29 mouse cellular contexts compared by ENCODE assay signal in the genomic region with DNA sequence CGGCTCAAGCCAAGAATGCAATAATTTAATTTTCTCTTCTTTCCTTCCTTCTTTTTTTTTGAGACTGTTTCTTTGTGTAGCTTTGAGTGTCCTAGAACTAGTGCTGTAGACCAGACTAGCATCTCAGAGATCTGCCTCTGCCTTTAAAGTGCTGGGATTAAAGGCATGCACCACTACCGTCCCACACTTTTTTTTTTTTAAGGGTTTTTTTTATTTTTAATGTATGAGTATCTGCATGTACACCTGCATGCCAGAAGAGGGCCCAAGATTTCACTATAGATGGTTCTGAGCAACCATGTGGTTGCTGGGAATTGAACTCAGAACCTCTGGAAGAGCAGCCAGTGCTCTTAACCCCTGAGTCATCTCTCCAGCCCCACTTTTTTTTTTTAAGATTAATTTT. TPM values are rescaled to one million over a fixed set of nuclear protein-coding genes. Genes with fewer than 3 reads are reported as not detected.
DNase-seq lines count a peak whose midpoint lies in the region; ATAC-seq and TF ChIP-seq lines count a peak whose summit lies in the region.
"Had no signal": no experiment of that assay in that cellular context is flagged by ENCODE, and none has a peak within 500 bp of the region (broad histone marks: within the 10 kb centered on the region; RNA-seq: fewer than 3 reads in every experiment).

No protein-coding gene starts in this region.

- no peak overlapping the region for H3K9ac ChIP-seq in liver, embryonic 13.5 days
- H3K9ac ChIP-seq in liver, embryonic 12.5 days, result no peak overlapping the region
- H3K9ac ChIP-seq in MEL (ENCODE audit: control insufficient read depth, low read depth, low read length, poor library complexity, severe bottlenecking), result no peak overlapping the region
- H3K9ac ChIP-seq: forebrain, embryonic 12.5 days had no signal

- ATAC-seq in liver, embryonic 13.5 days (ENCODE audit: low read depth), result no peak
- no peak for ATAC-seq in liver, embryonic 12.5 days
- no peak for ATAC-seq in frontal cortex, adult (ENCODE audit: low TSS enrichment)
- ATAC-seq: activated CD4-positive, CD25-positive, alpha-beta regulatory T cell, adult 4 months; hindbrain, postnatal 0 days had no signal

- peaks cover 11% of the 10 kb centered on the region; the same call in 1 of the 2 replicates for H3K27me3 ChIP-seq in liver, embryonic 13.5 days
- peaks cover 12% of the 10 kb centered on the region for H3K27me3 ChIP-seq in liver, embryonic 12.5 days (replicated peaks)
- no peaks in the 10 kb centered on the region for H3K27me3 ChIP-seq in MEL (ENCODE audit: control insufficient read depth in 1 of 2, insufficient read depth in 2 of 2, low read length in 2 of 2)
- H3K27me3 ChIP-seq: embryonic facial prominence, embryonic 13.5 days; forebrain, embryonic 15.5 days had no signal

- 0 out of 2 replicates have a peak overlapping the region, but pooled peaks have one; percentile 93 for H3K4me2 ChIP-seq in liver, embryonic 13.5 days
- H3K4me2 ChIP-seq in liver, embryonic 12.5 days, result no peak overlapping the region

- 73% methylated on average over 2 of the region's 2 CpGs for whole genome bisulfite sequencing in liver, embryonic 13.5 days (ENCODE audit: insufficient replicate concordance)
- WGBS in liver, embryonic 12.5 days (ENCODE audit: insufficient replicate concordance), result 84% methylated on average over 2 of the region's 2 CpGs

- DNase-seq in liver, embryonic 13.5 days, result no peak
- peak; percentile 14 for DNase-seq in MEL (ENCODE audit: low read depth, low spot score)
- peak; percentile 12 for DNase-seq in induced T-regulatory cell, adult 2 months (ENCODE audit: low read depth)
- no peak for DNase-seq in cerebellum, postnatal 36 days
- DNase-seq: adrenal gland, adult 8-10 months; adrenal gland, postnatal 25 days; B cell, adult 2 months; cerebellum, adult 18-20 months; cerebellum, adult 9-10 months; cerebellum, postnatal 14 days; gastrocnemius, postnatal 10 days; gastrocnemius, postnatal 36 days; heart, adult 2 months; heart, postnatal 14 days; heart, postnatal 4 days had no signal

- no peak overlapping the region for H3K4me3 ChIP-seq in liver, embryonic 13.5 days (replicated peaks)
- H3K4me3 ChIP-seq in liver, embryonic 12.5 days, result no peak overlapping the region
- H3K4me3 ChIP-seq in MEL (ENCODE audit: control insufficient read depth in 1 of 2, insufficient read depth in 1 of 2, low read depth in 2 of 2, low read length in 2 of 2), result no peak overlapping the region

- no peak for TF ChIP-seq RAD21 in MEL (IDR thresholded peaks at IDR 0.05; ENCODE audit: low read depth, low read length)

- peaks cover 6% of the 10 kb centered on the region; the same call in 1 of the 2 replicates for H3K79me2 ChIP-seq in MEL (ENCODE audit: control insufficient read depth, insufficient read depth, low read length, poor library complexity)

- TF ChIP-seq CTCF in MEL (IDR thresholded peaks at IDR 0.05 in 2 of 3, conservative IDR thresholded peaks at IDR 0.05 in 1 of 3; ENCODE audit: control insufficient read depth in 1 of 3, insufficient read depth in 1 of 3, low read depth in 2 of 3, low read length in 3 of 3, poor library complexity in 1 of 3, severe bottlenecking in 1 of 3), result peak in 1 of 3 experiments; percentile 5; a peak in 1 of 6 replicates

- H3K4me1 ChIP-seq in liver, embryonic 13.5 days (replicated peaks), result peaks cover 17% of the 10 kb centered on the region
- H3K4me1 ChIP-seq in liver, embryonic 12.5 days, result peaks cover 15% of the 10 kb centered on the region
- H3K4me1 ChIP-seq in MEL (ENCODE audit: control insufficient read depth in 1 of 2, insufficient read depth in 2 of 2, low read length in 2 of 2), result peaks cover 0 to 10% of the 10 kb centered on the region in 2 experiments; a peak in 2 of 4 replicates

- TF ChIP-seq POLR2A in MEL (IDR thresholded peaks at IDR 0.05; ENCODE audit: control insufficient read depth in 1 of 2, insufficient read depth in 1 of 2, low read depth in 1 of 2, low read length in 2 of 2, poor library complexity in 1 of 2), result no peak

- TF ChIP-seq EP300 in MEL (IDR thresholded peaks at IDR 0.05; ENCODE audit: low read depth in 1 of 2, low read length in 2 of 2), result no peak

- no peaks in the 10 kb centered on the region for H3K9me3 ChIP-seq in liver, embryonic 13.5 days (replicated peaks)
- no peaks in the 10 kb centered on the region for H3K9me3 ChIP-seq in liver, embryonic 12.5 days (replicated peaks)
- H3K9me3 ChIP-seq in MEL (replicated peaks; ENCODE audit: insufficient read depth, low read length), result no peaks in the 10 kb centered on the region
- H3K9me3 ChIP-seq: embryonic facial prominence, embryonic 13.5 days; forebrain, embryonic 12.5 days; forebrain, embryonic 15.5 days; G1E; heart, embryonic 10.5 days; heart, embryonic 13.5 days had no signal

- H3K36me3 ChIP-seq in liver, embryonic 13.5 days, result no peaks in the 10 kb centered on the region
- H3K36me3 ChIP-seq in liver, embryonic 12.5 days, result no peaks in the 10 kb centered on the region
- H3K36me3 ChIP-seq in MEL (ENCODE audit: control insufficient read depth in 1 of 2, insufficient read depth in 2 of 2, low read length in 2 of 2), result peaks cover 0 to 10% of the 10 kb centered on the region in 2 experiments; a peak in 2 of 4 replicates
- H3K36me3 ChIP-seq: embryonic facial prominence, embryonic 13.5 days; forebrain, embryonic 12.5 days; forebrain, embryonic 15.5 days; heart, embryonic 10.5 days; heart, embryonic 13.5 days had no signal

- no peak overlapping the region for H3K27ac ChIP-seq in liver, embryonic 13.5 days
- H3K27ac ChIP-seq in liver, embryonic 12.5 days, result no peak overlapping the region
- H3K27ac ChIP-seq in MEL (ENCODE audit: control insufficient read depth, low read depth, low read length), result no peak overlapping the region
- H3K27ac ChIP-seq: embryonic facial prominence, embryonic 13.5 days had no signal

TF ChIP-seq in MEL, 35 proteins besides CTCF, POLR2A, EP300 and RAD21:
- TF ChIP-seq TCF12 (IDR thresholded peaks at IDR 0.05; ENCODE audit: low read depth, low read length) (no peak), ZNF384 (IDR thresholded peaks at IDR 0.05; ENCODE audit: low read depth, low read length) (peak; percentile 72)
TF ChIP-seq in MEL: peak in this region for 1.

RNA-seq across cellular contexts. Expression of gene Parp6, which starts 1.3 kb away (rescaled TPM):
- polyA plus RNA-seq in liver, embryonic 13.5 days (2015; fragmentation: Nextera tagmentation; extraction: Ambion mirVana), result 3.7 and 3.9 TPM in 2 replicates
- polyA plus RNA-seq in liver, embryonic 12.5 days (2016; fragmentation: Nextera tagmentation; extraction: Ambion mirVana), result 6.4 and 7.5 TPM in 2 replicates
- total RNA-seq in MEL (2012; rRNA removed), result 5.9 and 6.4 TPM in 2 replicates
- polyA plus RNA-seq in MEL (2012; ENCODE audit: insufficient read depth in 1 of 2, insufficient read length in 2 of 2, low read depth in 1 of 2, low replicate concordance in 2 of 2, missing spikeins in 1 of 2), result 10 to 100 TPM in 1 of 2 experiments, not detected in 1; 13.8 TPM

RNA-seq across cellular contexts. Expression of gene Celf6, which starts 38.1 kb away (rescaled TPM):
- polyA plus RNA-seq in liver, embryonic 13.5 days (2015; fragmentation: Nextera tagmentation; extraction: Ambion mirVana), result 0.12 TPM in 1 of 2 replicates, not detected in the other
- 0.11 TPM in 1 of 2 replicates, not detected in the other for polyA plus RNA-seq in liver, embryonic 12.5 days (2016; fragmentation: Nextera tagmentation; extraction: Ambion mirVana)
- not detected in 2 replicates for total RNA-seq in MEL (2012; rRNA removed)
- under 1 TPM in 1 of 2 experiments, not detected in 1; 0.13 TPM for polyA plus RNA-seq in MEL (2012; ENCODE audit: insufficient read depth in 1 of 2, insufficient read length in 2 of 2, low read depth in 1 of 2, low replicate concordance in 2 of 2, missing spikeins in 1 of 2)
- total RNA-seq: common myeloid progenitor, adult 5-6 weeks; G1E; gastrocnemius, adult 18-20 months; gastrocnemius, postnatal 10 days; gastrocnemius, postnatal 36 days; granulocyte monocyte progenitor cell, adult 5-6 weeks; heart, adult 2 months had no signal
- polyA plus RNA-seq: activated CD4-positive, CD25-positive, alpha-beta regulatory T cell, adult 4 months; erythroblast, embryonic 14.5 days; G1E; heart, adult 2 months; heart, embryonic 10.5 days had no signal

RNA-seq across cellular contexts. Expression of gene Pkm, which starts 40.4 kb away (rescaled TPM):
- polyA plus RNA-seq in liver, embryonic 13.5 days (2015; fragmentation: Nextera tagmentation; extraction: Ambion mirVana), result 229 and 232 TPM in 2 replicates
- polyA plus RNA-seq in liver, embryonic 12.5 days (2016; fragmentation: Nextera tagmentation; extraction: Ambion mirVana), result 439 and 489 TPM in 2 replicates
- 710 and 1,836 TPM in 2 replicates for total RNA-seq in MEL (2012; rRNA removed)
- polyA plus RNA-seq in MEL (2012; ENCODE audit: insufficient read depth in 1 of 2, insufficient read length in 2 of 2, low read depth in 1 of 2, low replicate concordance in 2 of 2, missing spikeins in 1 of 2), result 1,000 to 10,000 TPM in 1 of 2 experiments, 10 to 100 TPM in 1; 71.6 to 2,746 TPM

Comparison
In these comparisons a context has a peak if more than half of its experiments do, and no peak if none do; other contexts are left out.
1. DNase-seq: peak in MEL (single experiment) and induced T-regulatory cell, adult 2 months (single experiment); none in liver, embryonic 13.5 days (single experiment) and cerebellum, postnatal 36 days (0 of 2).